Mouse (Mus musculus) erythroblast, embryonic 14.5 days (primary cell): Measurements from ENCODE around the gene Vegfc.

Source experiments
- GATA1 ChIP-seq: IDR thresholded peaks from 2 replicates; pipeline ENCODE4 v1.6.1; 2012; ENCODE audit warnings: low read length, inconsistent platforms, mixed read lengths
- TAL1 ChIP-seq: IDR thresholded peaks from 3 replicates; pipeline ENCODE4 v1.6.1; 2012; ENCODE audit warnings: low read length, inconsistent platforms, mixed read lengths

DNA sequence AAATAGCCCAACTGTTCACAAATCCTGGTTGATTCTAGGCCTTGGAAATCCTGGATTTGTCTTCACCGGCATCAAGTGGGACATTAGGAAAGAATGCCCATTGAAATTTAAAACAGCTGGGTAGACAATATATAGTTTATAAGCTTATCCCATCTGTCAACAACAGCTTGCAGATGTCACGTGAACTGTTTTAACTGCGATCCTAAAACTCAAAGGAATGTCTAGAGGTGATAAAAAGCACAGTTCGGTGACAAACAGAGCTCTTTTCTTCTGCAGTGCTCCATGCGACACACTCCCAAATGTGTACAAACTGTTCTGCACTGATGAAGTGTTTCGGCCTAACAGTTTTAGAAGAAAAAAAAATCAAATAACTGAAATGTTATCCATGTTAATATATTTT is 22.7 kb downstream of the Vegfc start:
- no peak for TF ChIP-seq GATA1
- no peak for TF ChIP-seq TAL1
